ENCODE assay signal across 14 mouse cellular contexts in genomic region chr3:84032933-84033730, GRCm38 (mm10). TPM values are rescaled to one million over a fixed set of nuclear protein-coding genes. Genes with fewer than 3 reads are reported as not detected.
A peak's percentile ranks its signal among the peaks of the same experiment; 100 is the strongest.
DNase-seq lines count a peak whose midpoint lies in the region; ATAC-seq lines count a peak whose summit lies in the region.
"Had no signal": no experiment of that assay in that cellular context is flagged by ENCODE, and none has a peak within 500 bp of the region (broad histone marks: within the 10 kb centered on the region; RNA-seq: fewer than 3 reads in every experiment).

No protein-coding gene starts in this region.

- H3K9me3 ChIP-seq in megakaryocyte, embryonic 14.5 days, result no peaks in the 10 kb centered on the region
- H3K9me3 ChIP-seq in forebrain, embryonic 13.5 days (replicated peaks), result no peaks in the 10 kb centered on the region
- no peaks in the 10 kb centered on the region for H3K9me3 ChIP-seq in hindbrain, embryonic 12.5 days (replicated peaks)
- no peaks in the 10 kb centered on the region for H3K9me3 ChIP-seq in midbrain, embryonic 16.5 days (replicated peaks; ENCODE audit: control insufficient read depth, low read length, poor library complexity, severe bottlenecking)
- H3K9me3 ChIP-seq: limb, embryonic 13.5 days had no signal

- no peak for ATAC-seq in megakaryocyte, adult 5-6 weeks (ENCODE audit: poor library complexity, severe bottlenecking)
- 0 out of 2 replicates have a peak, but pooled peaks have one; percentile 40 for ATAC-seq in forebrain, embryonic 13.5 days
- ATAC-seq in hindbrain, embryonic 12.5 days (ENCODE audit: low FRiP score), result 0 out of 2 replicates have a peak, but pooled peaks have one; percentile 7
- 0 out of 2 replicates have a peak, but pooled peaks have one; percentile 25 for ATAC-seq in midbrain, embryonic 16.5 days

- H3K27ac ChIP-seq in forebrain, embryonic 13.5 days, result 0 out of 2 replicates have a peak overlapping the region, but pooled peaks have one; percentile 25
- no peak overlapping the region for H3K27ac ChIP-seq in hindbrain, embryonic 12.5 days
- no peak overlapping the region for H3K27ac ChIP-seq in midbrain, embryonic 16.5 days (ENCODE audit: low read length)
- H3K27ac ChIP-seq: limb, embryonic 13.5 days had no signal

- peaks cover 79% of the 10 kb centered on the region for H3K4me1 ChIP-seq in megakaryocyte, embryonic 14.5 days
- peaks cover 69% of the 10 kb centered on the region for H3K4me1 ChIP-seq in forebrain, embryonic 13.5 days
- peaks cover 40% of the 10 kb centered on the region for H3K4me1 ChIP-seq in hindbrain, embryonic 12.5 days
- H3K4me1 ChIP-seq in midbrain, embryonic 16.5 days (ENCODE audit: control insufficient read depth, insufficient read depth, low read length), result peaks cover 34% of the 10 kb centered on the region

- H3K36me3 ChIP-seq in megakaryocyte, embryonic 14.5 days (replicated peaks; ENCODE audit: low read length), result peaks cover 81% of the 10 kb centered on the region
- H3K36me3 ChIP-seq in forebrain, embryonic 13.5 days (ENCODE audit: poor library complexity, severe bottlenecking), result peaks cover 62% of the 10 kb centered on the region
- peaks cover 33% of the 10 kb centered on the region for H3K36me3 ChIP-seq in hindbrain, embryonic 12.5 days
- no peaks in the 10 kb centered on the region for H3K36me3 ChIP-seq in midbrain, embryonic 16.5 days (ENCODE audit: control insufficient read depth, insufficient read depth, low read length)

- peak overlapping the region; percentile 43 for H3K9ac ChIP-seq in forebrain, embryonic 13.5 days
- H3K9ac ChIP-seq in hindbrain, embryonic 12.5 days, result no peak overlapping the region
- no peak overlapping the region for H3K9ac ChIP-seq in midbrain, embryonic 16.5 days (ENCODE audit: low read depth, low read length)
- H3K9ac ChIP-seq: limb, embryonic 13.5 days had no signal

- WGBS in forebrain, embryonic 13.5 days, result 76% methylated on average over 10 of the region's 10 CpGs
- WGBS in hindbrain, embryonic 12.5 days, result 79% methylated on average over 10 of the region's 10 CpGs
- 74% methylated on average over 10 of the region's 10 CpGs for WGBS in midbrain, embryonic 16.5 days

- H3K4me2 ChIP-seq in forebrain, embryonic 13.5 days, result peak overlapping the region; percentile 36
- 0 out of 2 replicates have a peak overlapping the region, but pooled peaks have one; percentile 4 for H3K4me2 ChIP-seq in hindbrain, embryonic 12.5 days (replicated peaks)
- H3K4me2 ChIP-seq in midbrain, embryonic 16.5 days (ENCODE audit: low read length), result no peak overlapping the region
- H3K4me2 ChIP-seq: limb, embryonic 13.5 days had no signal

- DNase-seq in thymus, postnatal 0 days (ENCODE audit: low spot score), result no peak
- no peak for DNase-seq in ovary, postnatal 14 days (ENCODE audit: low spot score)
- DNase-seq in adrenal gland, postnatal 4 days (ENCODE audit: low spot score in 2 of 2), result no peak
- DNase-seq: cerebellum, adult 18-20 months; kidney, adult 9 months; lung, postnatal 10 days; thymus, postnatal 4 days had no signal

- H3K4me3 ChIP-seq in megakaryocyte, embryonic 14.5 days (replicated peaks), result peak overlapping the region; percentile 75
- H3K4me3 ChIP-seq in forebrain, embryonic 13.5 days, result 0 out of 2 replicates have a peak overlapping the region, but pooled peaks have one; percentile 0
- no peak overlapping the region for H3K4me3 ChIP-seq in hindbrain, embryonic 12.5 days
- H3K4me3 ChIP-seq in midbrain, embryonic 16.5 days (ENCODE audit: low read depth, low read length), result no peak overlapping the region
- H3K4me3 ChIP-seq: limb, embryonic 13.5 days had no signal

- no peaks in the 10 kb centered on the region for H3K27me3 ChIP-seq in megakaryocyte, embryonic 14.5 days (replicated peaks)
- H3K27me3 ChIP-seq in forebrain, embryonic 13.5 days, result no peaks in the 10 kb centered on the region
- H3K27me3 ChIP-seq in hindbrain, embryonic 12.5 days, result no peaks in the 10 kb centered on the region
- no peaks in the 10 kb centered on the region for H3K27me3 ChIP-seq in midbrain, embryonic 16.5 days (ENCODE audit: control insufficient read depth, insufficient read depth, low read depth, low read length)
- H3K27me3 ChIP-seq: CH12.LX; limb, embryonic 13.5 days had no signal

RNA-seq across cellular contexts. Expression of gene Tmem131l, which starts 6.8 kb away (rescaled TPM):
- polyA plus RNA-seq in megakaryocyte, embryonic 14.5 days (2012; ENCODE audit: insufficient read depth, low replicate concordance), result 24.6 and 75.9 TPM in 2 replicates
- total RNA-seq in megakaryocyte, adult 5-6 weeks (2015), result 40.0 and 63.5 TPM in 2 replicates
- 29.7 and 40.2 TPM in 2 replicates for total RNA-seq in megakaryocyte, adult 5-6 weeks (2017)
- 125 and 139 TPM in 2 replicates for polyA plus RNA-seq in forebrain, embryonic 13.5 days (2015; fragmentation: Nextera tagmentation; extraction: Ambion mirVana)
- 81.5 and 84.3 TPM in 2 replicates for polyA plus RNA-seq in hindbrain, embryonic 12.5 days (2016; fragmentation: Nextera tagmentation; extraction: Ambion mirVana)
- 53.8 and 64.8 TPM in 2 replicates for polyA plus RNA-seq in midbrain, embryonic 16.5 days (2015; fragmentation: Nextera tagmentation; extraction: Ambion mirVana)
- polyA plus RNA-seq in thymus, postnatal 0 days (2015; fragmentation: Nextera tagmentation; extraction: Ambion mirVana), result 126 and 132 TPM in 2 replicates
- 10 to 100 TPM; 77.1 to 81.0 TPM for total RNA-seq in adrenal gland, postnatal 4 days (2021)

Comparison
In these comparisons a context has a peak if more than half of its experiments do, and no peak if none do; other contexts are left out.
1. H3K4me3 ChIP-seq: peak in megakaryocyte, embryonic 14.5 days (single experiment) and forebrain, embryonic 13.5 days (single experiment); none in hindbrain, embryonic 12.5 days (single experiment) and midbrain, embryonic 16.5 days (single experiment).